Mouse (Mus musculus) left cerebral cortex, postnatal 10 days (tissue): ENCODE data around the gene Btbd9. TPM values are rescaled to one million over a fixed set of nuclear protein-coding genes. Genes with fewer than 3 reads are reported as not detected.

Source experiments
- DNase-seq, 2 experiments: peaks; one replicate each; pipeline ENCODE4 v3.0.0; 2021 to 2022; ENCODE audit warnings: low spot score in 2 of 2, mixed read lengths in 1 of 2; ENCODE audit errors: extremely low spot score in 1 of 2
- intact Hi-C: fragments of 180-260 bp; cut with DNase I; formaldehyde crosslinking; loops from one replicate; pipeline ENCODE4 v1.15.1; 2025
- total RNA-seq, 2 experiments: library from RNA; stranded (reverse); gene quantifications; 2 replicates each; pipeline ENCODE4 v1.2.3; 2021

Btbd9 gene
- total RNA-seq, 2 experiments from 2014 or later = 88.7 to 93.1 TPM

- DNase-seq = no peak
- intact Hi-C loops = no loop called here
Observed at GRCm38 (mm10) chr17:30469511-30470076, 106.7 kb downstream of the Btbd9 start.

- no peak for DNase-seq
Observed at GRCm38 (mm10) chr17:30468368-30468767, 107.9 kb downstream of the Btbd9 start.

GRCm38 (mm10) chr17:30467566-30468213 lies 108.6 kb downstream of the Btbd9 start:
- DNase-seq = peak; percentile 45 to 68
- intact Hi-C loops = loop anchor here (1.0 kb wide), 1 partner anchor 12 kb away; no protein-coding TSS in a partner anchor

More at GRCm38 (mm10) chr17:30468368-30468767, 107.9 kb downstream of the Btbd9 start:
- intact Hi-C loops = loop anchor here (1.0 kb wide), 1 partner anchor 11 kb away; no protein-coding TSS in a partner anchor

- intact Hi-C loops = no loop called here
- no peak for DNase-seq
Observed at GRCm38 (mm10) chr17:30465060-30465762, 111.1 kb downstream of the Btbd9 start.

GRCm38 (mm10) chr17:30464240-30464745 lies 112.0 kb downstream of the Btbd9 start:
- no peak for DNase-seq
- intact Hi-C loops = no loop called here

- no peak for DNase-seq
- intact Hi-C loops = no loop called here
Observed at GRCm38 (mm10) chr17:30460727-30461349, 115.5 kb downstream of the Btbd9 start.

- DNase-seq = no peak
- intact Hi-C loops = loop anchor here (5.0 to 10.0 kb wide), 3 partner anchors 358 to 575 kb away; partner anchors contain the start of gene Mdga1
Observed at GRCm38 (mm10) chr17:30459706-30460105, 116.6 kb downstream of the Btbd9 start.

GRCm38 (mm10) chr17:30458926-30459325 lies 117.4 kb downstream of the Btbd9 start:
- intact Hi-C loops = loop anchor here (5.0 to 10.0 kb wide), 3 partner anchors 358 to 574 kb away; partner anchors contain the start of gene Mdga1
- no peak for DNase-seq

GRCm38 (mm10) chr17:30458301-30458700 lies 118.0 kb downstream of the Btbd9 start:
- intact Hi-C loops = loop anchor here (5.0 to 10.0 kb wide), 3 partner anchors 359 to 574 kb away; partner anchors contain the start of gene Mdga1
- DNase-seq = peak; percentile 44 to 52

GRCm38 (mm10) chr17:30457486-30457885 lies 118.8 kb downstream of the Btbd9 start:
- intact Hi-C loops = loop anchor here (5.0 to 10.0 kb wide), 3 partner anchors 360 to 573 kb away; partner anchors contain the start of gene Mdga1
- DNase-seq = peak in 1 of 2 experiments; percentile 46

- intact Hi-C loops = loop anchor here (5.0 to 10.0 kb wide), 3 partner anchors 361 to 571 kb away; partner anchors contain the start of gene Mdga1
Observed at GRCm38 (mm10) chr17:30456293-30456692, 120.0 kb downstream of the Btbd9 start.

GRCm38 (mm10) chr17:30454862-30455243 lies 121.4 kb downstream of the Btbd9 start:
- intact Hi-C loops = loop anchor here (5.0 to 10.0 kb wide), 3 partner anchors 362 to 570 kb away; partner anchors contain the start of gene Mdga1

More at GRCm38 (mm10) chr17:30456293-30456692, 120.0 kb downstream of the Btbd9 start:
- DNase-seq = no peak

GRCm38 (mm10) chr17:30454155-30454861 lies 122.0 kb downstream of the Btbd9 start:
- no peak for DNase-seq
- intact Hi-C loops = loop anchor here (10.0 kb wide), 2 partner anchors 480 to 570 kb away; partner anchors contain the start of gene Mdga1

More at GRCm38 (mm10) chr17:30454862-30455243, 121.4 kb downstream of the Btbd9 start:
- DNase-seq = peak; percentile 79 to 89

GRCm38 (mm10) chr17:30453272-30453671 lies 123.0 kb downstream of the Btbd9 start:
- DNase-seq = no peak
- intact Hi-C loops = loop anchor here (10.0 kb wide), 2 partner anchors 478 to 568 kb away; partner anchors contain the start of gene Mdga1

- DNase-seq = no peak
- intact Hi-C loops = loop anchor here (10.0 kb wide), 2 partner anchors 478 to 568 kb away; partner anchors contain the start of gene Mdga1
Observed at GRCm38 (mm10) chr17:30452363-30452762, 123.9 kb downstream of the Btbd9 start.

GRCm38 (mm10) chr17:30448562-30448961 lies 127.7 kb downstream of the Btbd9 start:
- intact Hi-C loops = no loop called here
- DNase-seq = no peak

- intact Hi-C loops = no loop called here
- DNase-seq = no peak
Observed at GRCm38 (mm10) chr17:30445805-30446441, 130.4 kb downstream of the Btbd9 start.
